Mouse (Mus musculus) regulatory T cell (primary cell): Measurements from ENCODE around the gene Gm20388.
"Not testable (repeated sequence)": the region's sequence is repeated elsewhere in the genome, so short reads cannot be mapped to it uniquely, and the experiment has no call there.

Source experiments
- in situ Hi-C: fragments of 300-600 bp; cut with MboI, MseI; formaldehyde crosslinking; loops from one replicate; pipeline ENCODE4 v1.15.1; 2025; ENCODE audit warnings: high pct_unique_total_duplicates

The Gm20388 gene

GRCm38 (mm10) chr8:123443576-123443921 lies 3532.9 kb downstream of the Gm20388 start:
- in situ Hi-C loops = no loop called here

GRCm38 (mm10) chr8:123444131-123444530 lies 3533.5 kb downstream of the Gm20388 start:
- in situ Hi-C loops = no loop called here

- in situ Hi-C loops = no loop called here
Measured at GRCm38 (mm10) chr8:123445981-123446380, 3535.3 kb downstream of the Gm20388 start.

- in situ Hi-C loops = no loop called here
Measured at GRCm38 (mm10) chr8:123446799-123447198, 3536.2 kb downstream of the Gm20388 start.

- in situ Hi-C loops = no loop called here
Measured at GRCm38 (mm10) chr8:123450783-123451182, 3540.1 kb downstream of the Gm20388 start.

- in situ Hi-C loops = not testable (repeated sequence)
Measured at GRCm38 (mm10) chr8:123451747-123452146, 3541.1 kb downstream of the Gm20388 start.

GRCm38 (mm10) chr8:123452149-123452548 lies 3541.5 kb downstream of the Gm20388 start:
- in situ Hi-C loops = no loop called here

- in situ Hi-C loops = no loop called here
Measured at GRCm38 (mm10) chr8:123453291-123453690, 3542.7 kb downstream of the Gm20388 start.

GRCm38 (mm10) chr8:123453951-123454350 lies 3543.3 kb downstream of the Gm20388 start:
- in situ Hi-C loops = no loop called here

- in situ Hi-C loops = no loop called here
Measured at GRCm38 (mm10) chr8:123454559-123454958, 3543.9 kb downstream of the Gm20388 start.

GRCm38 (mm10) chr8:123463651-123464050 lies 3553.0 kb downstream of the Gm20388 start:
- in situ Hi-C loops = no loop called here

GRCm38 (mm10) chr8:123467476-123467875 lies 3556.8 kb downstream of the Gm20388 start:
- in situ Hi-C loops = no loop called here

- in situ Hi-C loops = not testable (repeated sequence)
Measured at GRCm38 (mm10) chr8:123472991-123473390, 3562.3 kb downstream of the Gm20388 start.

GRCm38 (mm10) chr8:123474549-123474948 lies 3563.9 kb downstream of the Gm20388 start:
- in situ Hi-C loops = not testable (repeated sequence)

- in situ Hi-C loops = no loop called here
Measured at GRCm38 (mm10) chr8:123476911-123477736, 3566.5 kb downstream of the Gm20388 start.

GRCm38 (mm10) chr8:123477737-123478258 lies 3567.2 kb downstream of the Gm20388 start, which contains the start of gene Afg3l1:
Gene Afg3l1, plus strand, starts transcription at chr8:123477903.
- in situ Hi-C loops = no loop called here

- in situ Hi-C loops = no loop called here
Measured at GRCm38 (mm10) chr8:123478456-123479218, 3568.0 kb downstream of the Gm20388 start.

- in situ Hi-C loops = loop anchor here (10.0 kb wide), 1 partner anchor 1232 kb away; no protein-coding TSS in a partner anchor
Measured at GRCm38 (mm10) chr8:123482627-123483026, 3572.0 kb downstream of the Gm20388 start.

GRCm38 (mm10) chr8:123491280-123492075 lies 3580.8 kb downstream of the Gm20388 start:
- in situ Hi-C loops = no loop called here

GRCm38 (mm10) chr8:123492898-123493297 lies 3582.3 kb downstream of the Gm20388 start:
- in situ Hi-C loops = no loop called here

- in situ Hi-C loops = loop anchor here (5.0 kb wide), 1 partner anchor 105 kb away; no protein-coding TSS in a partner anchor
Measured at GRCm38 (mm10) chr8:123497699-123498098, 3587.1 kb downstream of the Gm20388 start.
